Mouse (Mus musculus) G1E (cell line): ENCODE results near the gene Lypd5.

Experiments used
- CTCF ChIP-seq: IDR thresholded peaks from 2 replicates; pipeline ENCODE4 v1.5.1; 2012; ENCODE audit warnings: low read depth, low read length, inconsistent platforms, mixed read lengths
- GATA1 ChIP-seq: IDR thresholded peaks from 2 replicates; pipeline ENCODE4 v1.6.1; 2012; ENCODE audit warnings: borderline replicate concordance, low read length, inconsistent platforms, mixed read lengths
- POLR2AphosphoS5 ChIP-seq: IDR thresholded peaks from 2 replicates; pipeline ENCODE4 v1.6.1; 2012; ENCODE audit warnings: low read depth, low read length, inconsistent platforms; ENCODE audit not compliant: insufficient replicate concordance
- TAL1 ChIP-seq: conservative IDR thresholded peaks from 2 replicates; pipeline ENCODE4 v1.6.1; 2012; ENCODE audit warnings: low read depth, low read length, inconsistent platforms, mixed read lengths

- TF ChIP-seq CTCF = no peak
- TF ChIP-seq TAL1 = no peak
- TF ChIP-seq GATA1 = no peak
- no peak for TF ChIP-seq POLR2AphosphoS5
Observed at GRCm38 (mm10) chr7:24325675-24326128, 23.3 kb upstream of the Lypd5 start.
